Mouse (Mus musculus) midbrain, postnatal 0 days (tissue): ENCODE data around the gene Cyp2c40. TPM values are rescaled to one million over a fixed set of nuclear protein-coding genes. Genes with fewer than 3 reads are reported as not detected.
"Not testable (repeated sequence)": the region's sequence is repeated elsewhere in the genome, so short reads cannot be mapped to it uniquely, and the experiment has no call there.

Experiments used
- ATAC-seq: fragments of 200-750 bp; cut with Nextera tagmentation; 2 replicates; pipeline ENCODE4 v1.8.0; 2017; ENCODE audit warnings: moderate number of reproducible peaks, mild to moderate bottlenecking, moderate TSS enrichment, moderate library complexity; ENCODE audit not compliant: low FRiP score
- DNase-seq: peaks from one replicate; pipeline ENCODE4 v3.0.0-alpha.2; 2015; ENCODE audit warnings: low spot score
- H3K27ac ChIP-seq: fragments of 300-500 bp; sonication (generic); 2 replicates; pipeline ENCODE4 v1.5.1; 2014; ENCODE audit warnings: low read depth, mild to moderate bottlenecking, low read length, mixed read lengths
- H3K27me3 ChIP-seq: fragments of 300-500 bp; sonication (generic); 2 replicates; pipeline ENCODE4 v1.6.1; 2014; ENCODE audit warnings: low read length, control low read depth, mixed read lengths; ENCODE audit not compliant: insufficient read depth
- H3K36me3 ChIP-seq: fragments of 300-500 bp; sonication (generic); 2 replicates; pipeline ENCODE4 v1.6.1; 2014; ENCODE audit warnings: low read length, control low read depth, mixed read lengths; ENCODE audit not compliant: insufficient read depth
- H3K4me1 ChIP-seq: fragments of 300-500 bp; sonication (generic); 2 replicates; pipeline ENCODE4 v1.6.1; 2014; ENCODE audit warnings: mild to moderate bottlenecking, control low read depth, antibody characterized with exemption, low read length, mixed read lengths; ENCODE audit not compliant: insufficient read depth
- H3K4me2 ChIP-seq: fragments of 300-500 bp; sonication (generic); 2 replicates; pipeline ENCODE4 v1.6.1; 2014; ENCODE audit warnings: low read depth, mild to moderate bottlenecking, low read length, mixed read lengths; ENCODE audit not compliant: poor library complexity, severe bottlenecking
- H3K4me3 ChIP-seq: fragments of 300-500 bp; sonication (generic); 2 replicates; pipeline ENCODE4 v1.5.1; 2014; ENCODE audit warnings: low read depth, mild to moderate bottlenecking, low read length, moderate library complexity
- H3K9ac ChIP-seq: fragments of 300-500 bp; sonication (generic); replicated peaks from 2 replicates; pipeline ENCODE4 v1.6.1; 2014; ENCODE audit warnings: mild to moderate bottlenecking, low read length, moderate library complexity, mixed read lengths; ENCODE audit not compliant: poor library complexity, severe bottlenecking
- H3K9me3 ChIP-seq: fragments of 300-500 bp; sonication (generic); 2 replicates; pipeline ENCODE4 v1.6.1; 2016; ENCODE audit warnings: low read length, control low read depth
- CTCF ChIP-seq: IDR thresholded peaks from 2 replicates; pipeline ENCODE4 v1.5.1; 2016; ENCODE audit warnings: antibody characterized with exemption, mild to moderate bottlenecking
- WGBS: fragments of 180-500 bp; shearing (Covaris S2); extraction: QIAGEN DNeasy Blood & Tissue Kit; methylation state at CpG from one replicate; pipeline ENCODE4 v1.1.7; 2014; 5-methylcytosine and 5-hydroxymethylcytosine counted together
- polyA plus RNA-seq: library from polyadenylated mRNA; unstranded; fragments of >200 nt; fragmentation: Nextera tagmentation; extraction: Ambion mirVana; gene quantifications from 2 replicates; pipeline ENCODE4 v1.2.1, GENCODE M21; 2015
- total RNA-seq: library from RNA; depleted of rRNA; stranded (reverse); fragments of >200 nt; gene quantifications from 2 replicates; pipeline ENCODE4 v1.2.3, GENCODE M21; 2014; rRNA removed

Gene Cyp2c40
- not detected in 2 replicates for total RNA-seq
- polyA plus RNA-seq, result not detected in 2 replicates

DNA sequence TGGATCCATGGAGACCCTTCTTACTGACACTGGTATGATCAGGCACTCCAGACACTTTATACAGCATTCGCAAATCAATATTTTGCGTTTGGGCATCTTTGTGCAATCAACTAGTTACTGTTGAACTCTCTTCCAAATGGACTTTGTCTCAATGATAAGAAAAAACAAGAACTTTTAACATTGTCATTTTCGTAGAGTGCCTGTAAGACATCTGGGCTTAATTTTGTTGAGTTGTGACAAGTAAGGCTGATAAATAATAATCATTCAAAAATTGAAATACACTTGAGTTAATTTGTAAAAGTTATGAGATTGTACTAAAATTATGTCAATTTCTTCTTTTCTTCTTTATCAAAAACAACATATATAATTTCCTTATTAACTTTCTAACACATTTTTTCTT lies at the start of gene Cyp2c40:
Gene Cyp2c40 (minus strand): TSS at position 101 of the 400 bp plus-strand sequence.
- DNase-seq, H3K27me3 ChIP-seq, H3K9me3 ChIP-seq, H3K4me1 ChIP-seq, H3K9ac ChIP-seq, H3K27ac ChIP-seq, H3K4me2 ChIP-seq, H3K36me3 ChIP-seq, ATAC-seq, H3K4me3 ChIP-seq: not testable (repeated sequence)
- WGBS, result 94% methylated on average over 3 of the region's 3 CpGs

DNA sequence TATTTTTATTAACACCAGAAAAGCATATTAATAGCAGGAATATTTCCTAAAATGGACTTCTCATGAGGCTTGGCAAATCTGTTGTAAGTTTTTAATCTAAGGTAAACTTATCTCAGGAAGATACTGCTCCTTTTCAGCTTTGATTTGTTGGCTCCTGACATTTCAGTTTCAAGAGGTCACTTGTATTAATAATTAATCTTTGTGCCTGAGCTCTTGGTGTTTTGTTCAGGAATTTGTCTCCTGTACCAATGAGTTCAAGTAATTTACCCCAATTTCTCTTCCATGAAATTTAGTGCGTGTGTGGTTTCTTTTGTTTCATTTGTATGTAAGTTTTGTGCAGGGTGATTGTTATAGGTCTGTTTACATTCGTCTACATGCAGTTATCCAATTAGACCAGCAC lies 8.3 kb upstream of the Cyp2c40 start:
- H3K9ac ChIP-seq, H3K4me3 ChIP-seq, H3K27ac ChIP-seq, H3K4me1 ChIP-seq, H3K4me2 ChIP-seq, DNase-seq, H3K9me3 ChIP-seq, H3K27me3 ChIP-seq, H3K36me3 ChIP-seq, ATAC-seq: not testable (repeated sequence)
- WGBS, result 74% methylated on average over 2 of the region's 2 CpGs

DNA sequence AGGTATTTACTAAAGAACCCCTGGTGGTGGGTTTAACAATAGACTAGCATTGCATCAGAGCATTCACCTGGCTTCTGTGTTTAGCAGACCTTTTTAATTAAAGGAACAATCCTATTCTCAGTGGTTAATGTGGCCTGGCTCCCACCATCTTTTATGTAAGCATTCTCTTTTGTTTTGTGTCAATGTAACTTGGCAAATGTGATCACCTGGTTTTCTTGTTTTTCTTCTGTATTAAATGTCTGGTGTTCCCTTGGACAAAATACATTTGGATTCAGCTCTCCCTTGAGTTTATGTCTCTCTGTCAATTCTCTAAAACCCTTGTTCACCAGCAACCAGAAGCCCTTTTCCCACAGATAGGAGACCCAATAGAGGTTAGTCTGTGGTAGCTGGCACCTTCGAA lies 3.8 kb upstream of the Cyp2c40 start:
- not testable (repeated sequence) for H3K27ac ChIP-seq, H3K4me3 ChIP-seq, ATAC-seq, H3K4me1 ChIP-seq, H3K4me2 ChIP-seq, H3K27me3 ChIP-seq, DNase-seq, H3K9ac ChIP-seq, H3K9me3 ChIP-seq, H3K36me3 ChIP-seq
- WGBS, result 94% methylated on average over 1 of the region's 1 CpGs

DNA sequence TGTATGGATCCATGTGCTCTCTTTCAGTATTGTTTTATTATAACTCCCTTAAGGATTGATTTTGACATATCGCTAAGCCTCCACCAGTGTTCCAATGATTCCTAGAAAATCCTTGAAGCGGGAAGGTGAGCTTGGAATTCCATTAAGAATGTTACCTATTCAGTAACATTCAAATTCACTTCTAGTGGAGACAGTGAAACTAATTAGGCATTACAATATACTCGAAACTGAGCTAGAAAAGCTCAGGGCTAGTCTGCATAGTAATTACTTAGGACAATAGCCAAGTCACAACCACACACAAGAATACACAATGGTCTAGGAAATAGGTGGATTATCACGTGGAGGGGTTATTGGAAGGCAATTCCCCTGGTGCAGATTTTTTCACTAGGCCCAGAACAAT lies 3.4 kb upstream of the Cyp2c40 start:
- not testable (repeated sequence) for ATAC-seq

DNA sequence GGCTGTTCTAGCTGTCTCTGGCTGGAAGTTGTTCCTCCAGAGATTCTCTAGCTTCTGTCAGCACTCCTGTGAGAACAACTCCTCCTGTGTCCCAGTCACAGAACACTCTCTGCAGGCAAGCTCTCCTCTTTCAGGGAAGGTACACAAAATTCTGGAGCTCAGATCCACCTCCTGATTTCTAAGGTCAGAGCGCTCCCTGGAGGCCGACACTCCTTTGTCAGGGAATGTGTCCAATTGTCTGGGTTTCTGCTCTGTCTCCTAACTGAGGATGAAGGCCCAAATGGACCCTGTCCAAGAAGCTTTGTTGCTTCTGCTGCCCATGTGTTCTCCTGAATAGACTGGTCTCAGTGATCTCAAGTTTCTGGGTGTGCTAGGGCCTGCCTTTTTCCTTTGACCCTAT lies 27.2 kb downstream of the Cyp2c40 start:
- not testable (repeated sequence) for H3K4me1 ChIP-seq, DNase-seq, H3K9me3 ChIP-seq, H3K4me2 ChIP-seq, H3K27me3 ChIP-seq, H3K4me3 ChIP-seq, H3K27ac ChIP-seq, H3K36me3 ChIP-seq, H3K9ac ChIP-seq, ATAC-seq
- 87% methylated on average over 2 of the region's 2 CpGs for WGBS

More for the DNA sequence above, 3.4 kb upstream of the Cyp2c40 start:
- not testable (repeated sequence) for H3K36me3 ChIP-seq, H3K9me3 ChIP-seq, H3K27ac ChIP-seq, H3K4me3 ChIP-seq, H3K9ac ChIP-seq, H3K27me3 ChIP-seq, H3K4me1 ChIP-seq, H3K4me2 ChIP-seq, DNase-seq
- WGBS, result 56% methylated on average over 4 of the region's 4 CpGs

DNA sequence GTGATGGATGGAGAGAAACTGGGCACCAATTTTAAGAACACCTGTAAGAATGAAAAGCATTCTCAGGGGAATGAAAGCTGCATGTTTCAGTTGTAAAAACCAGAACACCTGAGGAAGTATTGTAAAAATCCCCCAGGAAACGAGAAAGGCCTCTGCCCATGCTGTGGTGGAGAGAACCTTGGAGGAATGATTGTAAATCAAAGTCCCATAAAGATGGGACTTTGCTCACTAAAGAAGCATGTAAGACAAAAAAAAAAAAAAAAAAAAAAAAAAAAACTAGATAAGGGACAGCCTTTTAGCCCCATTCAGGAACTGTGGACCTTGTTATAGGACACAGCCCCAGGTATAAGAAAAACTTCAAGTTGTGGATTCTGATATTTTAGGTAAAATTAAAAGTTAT lies 67.3 kb downstream of the Cyp2c40 start:
- H3K27me3 ChIP-seq, result no peaks in the 10 kb centered on the region
- DNase-seq (no peak), ATAC-seq (no peak)
- TF ChIP-seq CTCF, result no peak
- H3K36me3 ChIP-seq, result no peaks in the 10 kb centered on the region
- no peak overlapping the region for H3K27ac ChIP-seq
- no peaks in the 10 kb centered on the region for H3K4me1 ChIP-seq
- H3K4me2 ChIP-seq, result no peak overlapping the region
- 55% methylated on average over 1 of the region's 1 CpGs for WGBS
- no peaks in the 10 kb centered on the region for H3K9me3 ChIP-seq
- H3K4me3 ChIP-seq, result no peak overlapping the region
- no peak overlapping the region for H3K9ac ChIP-seq

DNA sequence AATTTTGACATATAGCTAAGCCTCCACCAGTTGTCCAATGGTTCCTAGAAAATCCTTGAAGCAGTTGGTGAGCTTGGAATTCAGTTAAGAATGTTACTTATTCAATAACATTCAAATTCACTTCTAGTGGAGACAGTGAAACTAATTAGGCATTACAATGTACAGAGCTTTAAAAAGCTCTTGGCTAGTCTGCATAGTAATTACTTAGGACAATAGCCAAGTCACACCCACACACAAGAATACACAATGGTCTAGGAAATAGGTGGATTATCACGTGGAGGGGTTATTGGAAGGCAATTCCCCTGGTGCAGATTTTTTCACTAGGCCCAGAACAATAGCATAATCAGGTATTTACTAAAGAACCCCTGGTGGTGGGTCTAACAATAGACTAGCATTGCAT lies 68.3 kb downstream of the Cyp2c40 start:
- H3K27me3 ChIP-seq, H3K9me3 ChIP-seq, H3K4me2 ChIP-seq, H3K4me3 ChIP-seq, H3K36me3 ChIP-seq, ATAC-seq, H3K4me1 ChIP-seq, H3K9ac ChIP-seq, DNase-seq, H3K27ac ChIP-seq: not testable (repeated sequence)
- WGBS, result 37% methylated on average over 1 of the region's 1 CpGs
